Mouse (Mus musculus): ENCODE results near the gene Lztfl1.
"Not testable (repeated sequence)": the region's sequence is repeated elsewhere in the genome, so short reads cannot be mapped to it uniquely, and the experiment has no call there.

Lztfl1 gene

DNA sequence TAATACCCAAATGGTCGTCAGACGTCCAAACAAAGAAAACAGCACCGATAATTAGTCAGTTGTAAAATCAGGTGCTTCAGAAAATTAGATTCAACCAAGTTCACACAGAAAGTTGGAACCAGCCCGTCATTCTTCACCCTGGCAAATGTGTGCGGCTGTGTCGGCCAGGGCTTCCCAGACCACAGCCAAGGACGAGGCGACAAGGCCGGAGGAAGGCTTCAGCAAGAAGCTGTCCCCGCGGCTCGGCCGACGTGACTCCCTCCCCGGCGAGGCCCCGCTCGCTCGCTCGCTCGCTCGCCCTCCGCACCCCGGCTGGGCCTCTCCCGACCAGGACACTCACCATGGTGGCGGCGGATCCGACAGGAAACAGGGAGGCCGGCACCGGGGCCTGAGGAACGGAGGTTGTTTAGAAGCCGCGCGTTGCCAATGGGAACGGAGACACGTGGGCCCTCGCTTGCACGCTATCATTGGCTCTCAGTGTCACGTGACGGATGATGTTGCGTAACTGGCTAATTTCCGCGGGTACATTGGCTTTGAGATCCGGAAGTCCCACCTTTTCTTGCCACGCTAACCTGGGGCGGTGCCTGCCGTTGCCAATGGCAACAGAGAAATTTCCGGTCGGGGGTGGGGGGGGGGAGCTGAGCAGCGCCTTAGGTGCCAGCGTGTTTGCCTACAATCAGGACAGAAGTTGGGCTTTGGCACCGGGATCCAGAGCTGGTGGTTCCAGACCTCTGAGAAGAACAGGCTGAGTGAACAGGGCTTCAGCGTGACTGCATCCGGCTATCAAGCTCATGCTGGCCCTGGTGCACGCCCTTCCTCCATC lies at the start of gene Lztfl1:
TSS of gene Lztfl1 (minus strand) at position 512 of the 823 bp plus-strand sequence.
- peak; percentile 86 for DNase-seq (ENCODE audit: low spot score)

DNA sequence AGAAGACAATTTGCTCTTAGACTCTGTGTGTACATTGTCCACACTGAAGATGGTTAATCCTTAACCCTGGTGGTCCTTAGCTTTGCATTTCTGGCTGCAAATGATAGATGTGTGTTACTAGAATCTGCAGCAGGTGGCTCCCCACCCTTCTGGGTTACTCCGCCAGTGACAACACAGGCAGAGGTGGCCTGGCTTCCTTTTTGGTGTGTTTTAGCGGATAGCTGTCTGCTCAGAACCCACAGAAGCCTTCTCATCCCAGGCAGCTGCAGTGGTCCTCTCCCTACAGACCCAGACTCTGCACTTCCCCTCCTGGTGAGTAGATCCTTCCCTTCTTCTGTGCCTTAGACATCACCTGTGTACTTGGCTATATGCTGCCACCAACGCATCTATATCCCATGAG lies 49.5 kb upstream of the Lztfl1 start:
- no peak for DNase-seq (ENCODE audit: low spot score)

DNA sequence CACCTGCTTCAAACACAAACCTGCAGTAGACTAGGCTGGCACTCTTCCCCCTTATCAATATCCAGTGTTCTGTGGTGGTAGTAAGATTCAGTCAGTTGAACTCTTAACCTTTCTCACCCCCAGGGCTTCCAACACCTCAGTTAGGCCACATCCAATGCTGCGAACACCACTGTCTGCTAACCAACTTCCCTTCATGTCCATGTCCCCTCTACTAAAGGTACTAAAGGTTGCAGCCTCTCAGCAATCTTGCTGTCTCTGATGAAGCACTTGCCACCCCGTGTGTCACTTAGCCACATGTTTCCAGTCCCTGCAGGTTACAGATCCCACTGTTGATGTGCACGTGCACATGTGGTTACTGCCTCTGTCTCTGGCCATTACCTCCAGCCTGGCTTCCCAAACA lies 46.3 kb upstream of the Lztfl1 start:
- no peak for DNase-seq (ENCODE audit: low spot score)

DNA sequence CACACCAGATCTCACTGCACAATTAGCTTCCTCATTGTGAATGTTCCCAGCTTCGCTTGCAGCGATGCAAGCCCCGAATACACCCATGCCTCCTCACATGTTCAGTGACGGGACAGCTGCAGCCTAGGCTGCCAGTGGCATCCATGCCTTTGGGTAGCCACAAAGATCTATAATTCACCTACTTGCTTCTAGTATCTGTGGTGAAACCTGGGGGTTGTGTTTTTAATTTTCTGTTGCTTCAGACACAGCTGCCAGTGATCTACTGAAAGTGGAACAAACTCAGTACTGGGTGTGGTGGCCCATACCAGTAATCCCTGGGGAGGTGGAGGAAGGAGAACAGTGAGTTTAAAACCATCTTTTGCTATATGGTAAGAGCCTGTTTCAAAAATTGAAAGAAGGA lies 45.4 kb upstream of the Lztfl1 start:
- DNase-seq (ENCODE audit: low spot score): no peak

DNA sequence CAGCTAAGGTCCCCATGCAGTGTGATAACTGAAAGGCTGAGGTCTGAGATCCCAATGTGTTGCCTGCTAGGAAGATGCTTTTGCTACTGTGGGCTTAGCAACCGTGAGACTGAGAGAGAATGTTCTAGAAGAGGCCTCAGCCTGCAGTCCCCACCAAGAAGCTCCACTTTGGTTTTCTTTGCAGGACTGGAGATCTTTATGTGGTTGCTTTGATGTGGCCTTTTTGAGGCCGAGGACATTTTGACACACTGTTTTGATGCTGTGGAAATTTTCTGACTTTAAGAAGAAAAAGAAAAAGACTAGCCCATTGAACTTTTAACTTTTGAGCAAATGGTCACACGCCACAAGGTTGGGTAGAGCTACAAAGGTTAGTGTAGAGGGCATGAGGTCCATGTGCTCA lies 43.3 kb upstream of the Lztfl1 start:
- DNase-seq (ENCODE audit: low spot score): no peak

DNA sequence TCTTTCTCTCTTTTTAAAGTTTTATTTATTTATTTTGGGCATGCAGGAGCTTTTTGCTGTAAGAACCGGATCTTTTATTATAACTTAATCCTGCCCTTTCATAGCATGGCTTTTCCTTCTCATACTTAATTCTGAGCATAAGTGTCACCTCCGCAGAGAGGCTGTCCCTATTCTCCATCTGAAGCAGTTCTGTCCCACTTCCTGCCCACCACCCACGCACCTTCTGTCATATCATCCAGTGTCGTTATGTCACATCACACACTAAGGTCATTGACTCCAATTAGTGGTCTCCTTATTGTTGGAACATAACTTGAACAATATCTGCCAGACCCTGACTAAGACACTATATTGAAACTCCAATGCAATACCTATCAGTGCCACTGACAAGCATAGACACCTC lies 41.1 kb upstream of the Lztfl1 start:
- no peak for DNase-seq (ENCODE audit: low spot score)

DNA sequence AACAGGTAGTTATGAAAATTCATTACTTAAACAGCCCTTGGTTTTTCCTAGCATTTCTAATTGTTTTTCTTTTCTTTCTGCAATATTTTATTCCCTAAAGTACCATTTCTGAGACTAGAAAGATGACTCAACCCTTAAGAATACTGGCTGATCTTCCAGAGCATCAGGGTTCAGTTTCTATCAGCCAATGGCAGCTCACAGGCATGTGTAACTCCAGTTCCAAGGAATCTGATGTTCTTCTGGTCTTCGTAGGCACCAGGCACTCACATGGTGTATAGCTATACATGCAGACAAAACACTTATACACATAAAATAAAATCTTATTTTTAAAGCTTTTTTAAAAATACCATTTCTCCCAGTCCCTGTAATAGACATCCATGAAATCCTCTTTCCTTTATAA lies 40.7 kb upstream of the Lztfl1 start:
- no peak for DNase-seq (ENCODE audit: low spot score)

DNA sequence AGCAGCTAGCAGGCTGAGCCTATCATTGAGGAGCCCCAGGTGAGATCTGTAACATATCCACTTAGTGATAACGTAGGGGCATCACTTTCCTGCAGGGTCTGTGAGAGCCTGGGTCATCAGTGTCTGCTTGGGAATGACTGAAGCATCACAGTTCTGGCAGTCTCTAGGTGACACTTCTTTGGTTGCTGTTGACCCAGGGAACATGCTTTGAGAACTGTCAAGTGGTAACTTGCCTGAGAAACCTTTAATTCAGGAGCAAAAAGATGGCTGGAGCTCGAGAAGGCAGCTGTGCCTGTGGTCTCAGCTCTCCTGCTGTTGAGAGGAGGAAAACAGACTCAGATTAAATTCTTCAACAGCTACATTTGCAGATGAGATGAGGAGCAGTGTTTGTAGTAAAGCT lies 39.8 kb upstream of the Lztfl1 start:
- DNase-seq (ENCODE audit: low spot score): no peak

DNA sequence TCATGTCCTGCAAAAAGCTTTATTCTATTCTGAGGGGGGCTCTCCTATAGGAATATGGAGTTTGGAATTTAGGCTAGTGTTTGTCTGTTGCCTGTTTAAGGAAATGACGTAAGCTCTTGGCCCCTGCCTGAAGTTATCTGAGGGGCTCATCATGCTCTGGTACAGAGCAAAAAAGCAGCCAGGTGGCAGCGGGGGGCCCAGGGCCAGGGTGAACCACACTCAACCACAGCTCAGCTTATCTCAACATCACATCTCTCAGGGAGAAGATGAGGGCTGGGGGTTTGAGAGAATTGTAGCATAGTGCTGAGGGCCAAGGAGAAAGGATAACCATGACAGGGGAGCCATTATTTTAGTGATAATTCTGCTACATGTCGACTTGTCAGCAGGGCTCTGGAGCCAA lies 39.3 kb upstream of the Lztfl1 start:
- DNase-seq (ENCODE audit: low spot score): no peak

DNA sequence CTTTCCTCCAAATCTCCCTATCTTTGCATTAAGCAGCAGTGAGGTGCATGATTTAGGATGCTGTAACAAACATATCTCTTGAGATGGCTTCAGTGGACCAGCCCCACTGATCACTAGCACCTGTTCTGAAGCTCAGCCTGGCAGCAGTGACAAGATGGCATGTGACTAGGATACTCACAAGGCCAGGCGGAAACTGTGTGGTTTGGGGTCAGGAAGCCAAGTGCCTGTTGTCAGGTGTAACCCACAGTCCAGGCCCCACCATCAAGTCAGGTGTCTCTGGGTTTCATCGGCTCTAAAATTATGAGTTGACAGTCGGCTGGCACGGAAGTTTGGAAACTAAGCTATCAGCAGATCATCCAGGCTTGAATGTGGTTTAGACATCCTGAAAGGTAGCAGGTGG lies 36.8 kb upstream of the Lztfl1 start:
- peak; percentile 57 for DNase-seq (ENCODE audit: low spot score)

DNA sequence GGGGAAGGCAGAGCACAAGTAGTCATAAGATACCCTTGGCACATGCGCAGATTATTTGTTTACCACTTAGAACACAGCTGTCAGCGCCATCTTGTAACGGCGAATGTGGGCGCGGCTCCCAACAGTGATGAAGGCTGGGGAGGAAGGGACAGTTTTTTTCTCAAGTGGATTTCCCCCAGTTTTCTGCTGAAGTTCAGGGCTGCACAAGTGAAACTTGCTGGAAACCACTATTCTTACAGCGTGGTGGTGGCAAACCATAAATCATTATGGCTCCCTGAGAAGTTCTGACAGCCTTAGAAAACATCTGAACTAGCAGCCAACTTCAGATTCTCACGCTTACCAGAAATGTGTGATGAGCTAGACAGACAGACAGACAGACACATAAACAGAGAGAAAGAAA lies 32.2 kb upstream of the Lztfl1 start:
- DNase-seq (ENCODE audit: low spot score): not testable (repeated sequence)

DNA sequence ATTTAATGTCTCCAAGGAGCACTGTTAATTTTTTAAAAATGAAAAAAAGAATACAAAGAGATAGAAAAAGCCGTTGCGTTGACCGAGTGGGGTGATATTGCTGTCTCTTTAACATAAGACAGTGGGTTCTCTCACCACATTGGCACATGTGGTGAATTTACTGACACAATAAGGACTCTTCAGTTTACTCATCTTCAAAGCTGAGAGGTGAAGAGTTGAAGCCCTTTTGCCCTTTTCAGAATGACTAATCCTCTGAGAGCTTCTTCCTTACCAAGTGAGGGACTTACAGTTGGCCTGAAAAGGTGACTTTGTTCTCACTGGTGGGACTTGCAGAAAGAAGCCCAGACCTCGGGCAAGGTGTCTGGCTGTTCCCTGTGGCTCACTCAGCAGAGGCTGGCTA lies 23.3 kb upstream of the Lztfl1 start:
- DNase-seq (ENCODE audit: low spot score): no peak

DNA sequence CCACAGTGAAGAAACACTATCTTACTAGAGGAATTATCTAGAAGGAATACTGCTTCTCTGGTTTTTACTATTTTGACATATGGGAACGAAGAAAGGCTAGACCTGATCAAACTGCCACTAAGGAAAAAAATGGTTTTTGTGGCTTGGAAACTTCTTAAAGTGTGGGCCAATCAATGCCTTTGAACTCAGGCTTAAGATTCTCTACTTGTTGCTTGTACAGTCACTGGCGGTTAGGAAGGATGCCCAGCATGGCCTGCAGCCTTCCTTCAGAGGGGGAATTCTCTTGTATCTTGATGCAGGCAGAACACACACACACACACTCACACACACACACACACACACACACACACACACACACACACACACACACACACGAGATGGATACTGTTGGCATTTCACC lies 16.6 kb upstream of the Lztfl1 start:
- no peak for DNase-seq (ENCODE audit: low spot score)

DNA sequence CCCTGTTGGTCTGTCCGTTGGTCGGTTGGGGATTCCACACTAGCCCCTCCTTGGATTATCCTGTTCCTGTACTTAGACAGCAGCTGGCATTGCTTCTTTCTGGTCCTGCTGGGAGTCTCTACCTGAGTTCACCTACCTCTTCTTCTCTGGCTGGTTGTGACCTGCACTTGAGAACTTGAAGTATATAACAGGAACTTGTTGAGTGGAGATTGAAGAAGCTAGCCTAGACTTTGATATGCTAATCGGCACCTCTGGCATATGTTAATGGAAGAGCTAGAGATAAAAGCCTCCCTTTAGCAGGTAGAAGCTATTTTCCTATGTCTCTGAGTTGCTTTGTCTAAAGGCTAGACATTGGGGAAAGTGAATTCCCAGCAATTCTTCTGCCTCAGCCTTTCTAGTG lies 13.8 kb upstream of the Lztfl1 start:
- DNase-seq (ENCODE audit: low spot score): no peak

DNA sequence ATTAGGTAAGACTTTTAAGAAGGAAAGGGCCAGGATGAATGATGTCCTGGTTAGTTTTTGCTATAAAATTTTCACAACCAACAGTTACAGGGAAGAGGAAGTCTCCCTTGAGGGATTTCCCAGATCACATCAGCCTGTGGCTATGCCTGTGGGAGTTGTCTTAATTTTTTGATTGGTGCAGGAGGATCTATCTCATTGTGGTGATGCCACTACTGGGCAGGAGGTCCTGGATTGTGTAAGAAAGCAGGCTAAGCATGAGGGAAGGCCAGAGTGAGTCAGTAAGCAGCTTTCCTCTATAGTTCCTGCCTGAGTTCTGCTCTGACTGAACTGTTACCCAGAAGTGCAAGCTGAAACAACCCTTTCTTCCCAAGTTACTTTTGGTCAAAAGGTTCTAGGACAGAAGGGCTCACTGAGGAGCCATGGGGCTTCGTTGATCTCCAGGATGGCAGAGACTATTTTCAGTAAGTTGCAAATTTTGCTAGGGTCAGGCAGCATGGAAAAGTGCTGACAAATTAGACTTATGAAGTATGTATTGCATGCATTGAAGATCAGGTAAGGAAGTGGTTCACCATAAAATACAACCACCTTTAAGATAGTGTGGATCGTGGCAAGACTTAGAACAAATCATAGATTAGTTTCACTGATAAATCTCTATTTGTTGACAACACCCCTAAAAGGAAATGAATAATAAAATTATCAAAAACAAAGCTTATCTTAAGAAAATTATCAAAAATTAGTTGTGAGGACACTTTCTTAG lies 5.4 kb upstream of the Lztfl1 start:
- no peak for DNase-seq (ENCODE audit: low spot score)

DNA sequence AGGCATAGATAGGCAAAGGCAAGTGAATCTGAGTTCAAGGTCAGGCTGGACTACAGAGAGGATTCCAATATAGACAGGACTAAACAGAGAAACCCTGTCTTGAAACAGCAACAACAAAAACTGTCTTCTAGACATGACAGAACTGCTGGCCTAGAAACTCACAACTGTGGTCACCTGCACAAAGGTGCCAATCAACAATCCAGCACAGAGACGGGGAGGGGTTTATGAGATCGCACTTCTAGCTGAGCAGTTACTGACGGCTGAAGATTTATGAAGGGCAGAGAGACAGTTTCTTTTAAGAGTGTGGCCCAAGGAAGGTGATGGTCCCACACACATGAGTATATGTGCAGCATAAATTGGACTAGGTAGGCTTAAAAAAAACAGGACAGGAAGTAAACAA lies 1.2 kb downstream of the Lztfl1 start:
- no peak for DNase-seq (ENCODE audit: low spot score)

DNA sequence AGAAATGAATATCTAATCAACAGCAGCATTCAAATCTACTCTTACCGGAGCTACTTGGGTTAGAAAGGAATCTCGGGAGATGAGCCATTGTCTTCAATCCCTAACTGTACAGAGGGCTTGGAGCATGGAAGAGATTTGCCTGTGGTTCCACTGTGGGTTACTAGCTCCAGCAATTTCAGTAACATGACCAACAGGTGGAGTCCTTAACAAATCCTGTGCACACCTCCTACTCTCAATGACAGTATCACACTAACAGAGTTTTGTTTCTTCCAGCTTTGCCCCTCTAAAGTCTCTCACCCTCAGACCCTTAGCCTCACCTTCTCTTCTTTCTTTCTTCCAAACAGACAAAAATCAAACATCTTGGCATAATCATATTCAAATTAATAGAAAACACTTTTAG lies 4.4 kb downstream of the Lztfl1 start:
- no peak for DNase-seq (ENCODE audit: low spot score)

DNA sequence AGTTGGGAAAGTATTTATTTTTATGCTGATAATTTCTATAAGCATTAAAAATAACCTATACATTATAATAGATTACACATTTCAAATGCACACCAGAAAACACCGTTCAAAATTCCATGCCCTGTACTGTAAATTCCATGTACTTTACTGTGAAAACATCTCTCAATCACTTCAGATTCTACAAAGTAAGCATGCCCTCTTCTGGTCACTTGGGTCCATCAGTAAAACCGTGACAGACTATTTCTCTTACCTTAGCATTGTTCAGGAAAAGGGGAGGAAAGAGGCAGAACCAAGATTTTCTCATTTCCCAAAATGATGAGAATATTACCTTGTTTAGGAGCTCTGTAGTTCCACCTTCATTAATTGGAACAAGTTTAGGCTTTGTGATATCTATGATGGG lies 8.3 kb downstream of the Lztfl1 start:
- DNase-seq (ENCODE audit: low spot score): no peak

DNA sequence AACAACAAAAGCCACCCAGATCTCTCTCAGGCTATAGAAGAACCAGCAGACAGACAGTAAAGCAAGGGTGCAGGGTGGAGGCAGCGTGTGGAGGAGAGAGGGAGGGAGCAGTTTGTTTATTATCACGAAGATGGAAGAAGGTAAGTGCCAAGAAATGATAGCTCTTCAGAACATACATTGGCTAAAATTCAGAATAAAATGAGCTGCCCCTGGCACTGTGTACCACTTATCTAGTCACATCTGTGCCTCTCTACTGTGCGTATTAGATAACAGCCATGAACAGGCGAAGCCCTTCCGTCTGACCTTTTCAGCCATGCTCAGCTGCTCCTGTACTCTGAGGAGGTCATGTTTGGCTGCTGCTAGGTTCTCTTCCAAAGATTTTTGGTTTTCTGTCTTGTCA lies 15.7 kb downstream of the Lztfl1 start:
- DNase-seq (ENCODE audit: low spot score): no peak

DNA sequence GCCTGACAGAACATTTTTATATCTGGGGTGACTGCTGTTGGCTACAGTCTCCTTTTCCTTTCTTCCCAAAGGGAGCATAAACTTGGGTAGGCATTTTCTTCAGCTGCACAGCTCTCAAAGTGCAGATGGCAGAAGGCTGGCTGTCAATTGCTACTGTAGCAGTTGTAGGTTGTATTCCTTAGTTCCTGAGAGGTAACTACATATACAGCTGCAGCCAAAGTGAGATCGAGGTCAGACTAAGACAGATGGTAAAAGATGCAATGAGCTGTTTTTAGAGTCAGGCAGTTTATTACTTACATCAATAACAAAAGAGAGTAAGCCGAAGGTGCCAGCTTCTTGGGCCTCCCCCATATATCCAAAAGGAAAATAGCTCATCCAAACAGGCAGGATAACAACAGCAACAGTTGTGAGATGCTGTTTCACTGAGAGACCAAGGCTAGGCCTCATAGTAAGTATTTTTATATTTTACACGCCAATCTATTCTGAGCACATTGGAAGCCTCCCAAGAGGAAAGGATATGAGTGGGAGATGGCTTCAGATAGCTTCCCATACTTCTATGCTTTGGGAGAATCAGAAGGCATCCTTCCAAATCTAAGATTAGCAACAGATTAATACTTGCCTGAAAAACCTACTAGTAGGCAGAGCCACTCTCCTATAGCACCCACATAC lies 21.7 kb downstream of the Lztfl1 start:
- no peak for DNase-seq (ENCODE audit: low spot score)

DNA sequence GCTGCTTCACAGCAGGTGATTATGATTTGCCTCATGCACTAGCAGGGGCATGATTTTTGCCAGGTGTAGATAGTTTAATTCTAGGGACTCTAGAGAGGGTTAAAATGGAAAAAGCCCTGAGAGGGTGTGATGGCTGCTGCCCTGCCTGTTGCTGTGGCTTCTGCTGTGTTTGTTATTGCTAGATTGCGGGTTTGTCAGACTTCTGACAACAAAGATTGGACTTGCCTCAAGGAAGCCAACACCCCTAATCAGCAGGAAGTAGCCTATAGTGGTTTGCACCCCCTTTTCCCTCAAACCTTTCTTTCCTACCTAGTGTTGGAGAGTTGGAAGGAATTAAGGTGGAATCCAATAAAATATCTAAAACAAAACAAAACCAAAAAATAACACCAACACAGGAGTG lies 29.3 kb downstream of the Lztfl1 start:
- no peak for DNase-seq (ENCODE audit: low spot score)

DNA sequence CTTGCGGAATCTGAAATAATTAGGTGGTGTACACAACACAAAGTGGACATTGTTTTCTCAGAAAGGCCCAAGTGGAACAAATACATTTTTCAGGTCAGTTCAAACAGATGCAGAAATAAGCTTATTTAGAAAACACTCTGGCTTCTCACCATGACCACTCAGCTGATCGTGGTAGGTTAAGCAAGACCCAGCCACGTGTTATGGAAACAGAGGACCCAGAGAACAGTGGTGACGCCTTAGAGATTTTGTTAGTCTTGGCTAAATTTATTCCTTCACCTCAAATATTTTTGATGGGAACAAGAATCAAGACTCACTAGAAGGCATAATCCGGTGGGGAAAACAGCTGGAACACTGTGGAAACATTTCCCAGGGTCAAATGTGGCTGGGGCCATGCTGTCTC lies 31.3 kb downstream of the Lztfl1 start:
- DNase-seq (ENCODE audit: low spot score): no peak

DNA sequence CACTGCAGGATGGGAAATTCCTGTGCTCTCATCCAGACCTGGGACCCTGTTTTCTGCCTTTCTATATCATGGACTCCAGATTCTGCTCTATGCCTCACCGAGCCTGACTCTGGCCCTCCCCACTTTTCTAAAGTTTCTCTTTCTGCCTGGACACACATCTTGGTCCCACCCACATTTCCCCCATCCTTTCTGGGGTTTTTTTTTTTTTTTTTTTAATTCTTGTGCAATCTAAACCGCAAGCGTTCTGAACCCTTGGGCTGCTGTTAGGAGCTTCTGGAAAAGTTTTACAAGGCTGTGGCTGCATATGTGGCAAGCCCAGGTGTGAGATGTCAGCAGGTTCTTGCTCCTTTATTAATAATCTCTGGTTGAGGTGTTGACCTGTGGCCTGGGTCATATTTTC lies 33.8 kb downstream of the Lztfl1 start:
- DNase-seq (ENCODE audit: low spot score): no peak
